Mouse (Mus musculus) midbrain, postnatal 0 days (tissue): ENCODE measurements around the gene Catsperg1. TPM values are rescaled to one million over a fixed set of nuclear protein-coding genes. Genes with fewer than 3 reads are reported as not detected.
A peak's percentile ranks its signal among the peaks of the same experiment; 100 is the strongest.
"Not testable (repeated sequence)": the region's sequence is repeated elsewhere in the genome, so short reads cannot be mapped to it uniquely, and the experiment has no call there.

ENCODE experiments used
- ATAC-seq: fragments of 200-750 bp; cut with Nextera tagmentation; 2 replicates; pipeline ENCODE4 v1.8.0; 2017; ENCODE audit warnings: moderate number of reproducible peaks, mild to moderate bottlenecking, moderate TSS enrichment, moderate library complexity; ENCODE audit not compliant: low FRiP score
- DNase-seq: peaks from one replicate; pipeline ENCODE4 v3.0.0-alpha.2; 2015; ENCODE audit warnings: low spot score
- H3K27ac ChIP-seq: fragments of 300-500 bp; sonication (generic); 2 replicates; pipeline ENCODE4 v1.5.1; 2014; ENCODE audit warnings: low read depth, mild to moderate bottlenecking, low read length, mixed read lengths
- H3K27me3 ChIP-seq: fragments of 300-500 bp; sonication (generic); 2 replicates; pipeline ENCODE4 v1.6.1; 2014; ENCODE audit warnings: low read length, control low read depth, mixed read lengths; ENCODE audit not compliant: insufficient read depth
- H3K36me3 ChIP-seq: fragments of 300-500 bp; sonication (generic); 2 replicates; pipeline ENCODE4 v1.6.1; 2014; ENCODE audit warnings: low read length, control low read depth, mixed read lengths; ENCODE audit not compliant: insufficient read depth
- H3K4me1 ChIP-seq: fragments of 300-500 bp; sonication (generic); 2 replicates; pipeline ENCODE4 v1.6.1; 2014; ENCODE audit warnings: mild to moderate bottlenecking, control low read depth, antibody characterized with exemption, low read length, mixed read lengths; ENCODE audit not compliant: insufficient read depth
- H3K4me2 ChIP-seq: fragments of 300-500 bp; sonication (generic); 2 replicates; pipeline ENCODE4 v1.6.1; 2014; ENCODE audit warnings: low read depth, mild to moderate bottlenecking, low read length, mixed read lengths; ENCODE audit not compliant: poor library complexity, severe bottlenecking
- H3K4me3 ChIP-seq: fragments of 300-500 bp; sonication (generic); 2 replicates; pipeline ENCODE4 v1.5.1; 2014; ENCODE audit warnings: low read depth, mild to moderate bottlenecking, low read length, moderate library complexity
- H3K9ac ChIP-seq: fragments of 300-500 bp; sonication (generic); replicated peaks from 2 replicates; pipeline ENCODE4 v1.6.1; 2014; ENCODE audit warnings: mild to moderate bottlenecking, low read length, moderate library complexity, mixed read lengths; ENCODE audit not compliant: poor library complexity, severe bottlenecking
- H3K9me3 ChIP-seq: fragments of 300-500 bp; sonication (generic); 2 replicates; pipeline ENCODE4 v1.6.1; 2016; ENCODE audit warnings: low read length, control low read depth
- CTCF ChIP-seq: IDR thresholded peaks from 2 replicates; pipeline ENCODE4 v1.5.1; 2016; ENCODE audit warnings: antibody characterized with exemption, mild to moderate bottlenecking
- WGBS: fragments of 180-500 bp; shearing (Covaris S2); extraction: QIAGEN DNeasy Blood & Tissue Kit; methylation state at CpG from one replicate; pipeline ENCODE4 v1.1.7; 2014; 5-methylcytosine and 5-hydroxymethylcytosine counted together
- polyA plus RNA-seq: library from polyadenylated mRNA; unstranded; fragments of >200 nt; fragmentation: Nextera tagmentation; extraction: Ambion mirVana; gene quantifications from 2 replicates; pipeline ENCODE4 v1.2.1, GENCODE M21; 2015
- total RNA-seq: library from RNA; depleted of rRNA; stranded (reverse); fragments of >200 nt; gene quantifications from 2 replicates; pipeline ENCODE4 v1.2.3, GENCODE M21; 2014

The Catsperg1 gene
- total and polyA plus RNA-seq, 2 experiments from 2014 or later = 2.9 to 3.2 TPM

DNA sequence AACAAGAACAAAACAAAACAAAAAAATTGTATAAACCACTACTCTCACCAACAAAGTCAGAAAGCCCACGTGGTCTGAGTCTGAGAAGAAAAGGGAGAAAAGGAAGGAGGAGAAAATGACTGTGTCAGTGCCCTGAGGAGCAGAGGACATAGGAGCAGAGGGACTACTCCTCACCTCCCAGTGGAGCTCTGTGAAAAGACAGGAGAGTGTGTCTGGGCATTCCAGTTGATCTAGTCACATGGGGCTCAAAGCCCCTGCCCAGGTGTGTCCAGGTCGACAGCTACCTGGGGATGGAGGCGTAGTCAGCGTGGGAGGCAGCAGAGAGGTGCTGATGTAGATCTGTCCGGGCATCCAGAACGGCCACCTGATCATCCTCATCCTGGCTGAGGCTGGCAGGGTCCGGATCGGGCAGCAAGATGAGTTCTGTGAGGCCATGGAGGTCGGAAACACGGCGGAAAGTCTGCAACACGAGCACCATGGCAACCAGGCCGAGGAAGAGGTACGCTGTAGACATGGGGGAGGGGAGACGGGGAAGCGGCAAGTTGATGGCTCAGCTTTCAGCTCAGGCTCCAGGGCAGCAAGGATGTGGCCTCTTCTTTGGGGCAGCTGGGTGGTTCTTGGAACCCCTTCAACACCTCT is 11.0 kb upstream of the Catsperg1 start:
- WGBS = 12% methylated on average over 16 of the region's 16 CpGs
- peak overlapping the region; percentile 35 for H3K4me2 ChIP-seq
- DNase-seq = peak; percentile 39
- H3K4me3 ChIP-seq = peak overlapping the region; percentile 20
- TF ChIP-seq CTCF = no peak
- no peaks in the 10 kb centered on the region for H3K9me3 ChIP-seq
- H3K27ac ChIP-seq = peak overlapping the region; percentile 38; the same call in 1 of the 2 replicates
- H3K4me1 ChIP-seq = peaks cover 5% of the 10 kb centered on the region; the same call in 1 of the 2 replicates
- H3K27me3 ChIP-seq = no peaks in the 10 kb centered on the region
- peak overlapping the region; percentile 42; the same call in 1 of the 2 replicates for H3K9ac ChIP-seq
- ATAC-seq = peak; percentile 75
- no peaks in the 10 kb centered on the region for H3K36me3 ChIP-seq

DNA sequence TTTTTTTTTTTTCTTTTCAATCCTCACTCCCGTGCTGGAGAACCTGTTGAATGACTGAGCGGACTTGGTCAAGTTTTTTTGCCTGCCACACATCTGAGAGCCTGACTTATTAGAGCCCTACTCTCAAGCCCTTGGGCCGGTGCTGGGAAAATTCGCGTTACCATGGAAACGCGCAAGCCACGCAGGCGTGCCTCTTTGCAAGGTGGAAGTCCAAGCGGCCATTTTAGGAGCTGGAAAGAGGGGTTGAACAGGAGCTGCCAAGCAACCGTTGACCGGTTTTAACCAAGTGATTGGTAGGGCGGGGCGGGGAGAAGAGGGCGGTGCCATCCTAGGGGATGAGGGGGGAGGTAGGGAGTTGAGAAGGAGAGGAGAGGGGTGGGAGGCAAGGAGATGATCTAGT is 1.0 kb upstream of the Catsperg1 start:
- TF ChIP-seq CTCF = no peak
- WGBS = 42% methylated on average over 15 of the region's 15 CpGs
- Histone ChIP-seq H3K4me2 (no peak overlapping the region), H3K9ac (no peak overlapping the region), H3K27me3 (no peaks in the 10 kb centered on the region), H3K9me3 (no peaks in the 10 kb centered on the region), H3K36me3 (no peaks in the 10 kb centered on the region), H3K4me3 (no peak overlapping the region), H3K27ac (no peak overlapping the region), H3K4me1 (no peaks in the 10 kb centered on the region)
- DNase-seq (peak; percentile 21), ATAC-seq (no peak)

- 61% methylated on average over 2 of the region's 2 CpGs for WGBS
- ATAC-seq (peak; percentile 17; the same call in 1 of the 2 replicates), DNase-seq (no peak)
- Histone ChIP-seq H3K27me3 (no peaks in the 10 kb centered on the region), H3K4me1 (no peaks in the 10 kb centered on the region), H3K27ac (no peak overlapping the region), H3K36me3 (no peaks in the 10 kb centered on the region), H3K9ac (no peak overlapping the region), H3K4me3 (no peak overlapping the region), H3K4me2 (no peak overlapping the region), H3K9me3 (no peaks in the 10 kb centered on the region)
- TF ChIP-seq CTCF = no peak
These were observed 401 bp upstream of the Catsperg1 start for GRCm38 (mm10) chr7:29214236-29214635.

- ATAC-seq = not testable (repeated sequence)
These were observed 867 bp downstream of the Catsperg1 start for GRCm38 (mm10) chr7:29212775-29213560.

DNA sequence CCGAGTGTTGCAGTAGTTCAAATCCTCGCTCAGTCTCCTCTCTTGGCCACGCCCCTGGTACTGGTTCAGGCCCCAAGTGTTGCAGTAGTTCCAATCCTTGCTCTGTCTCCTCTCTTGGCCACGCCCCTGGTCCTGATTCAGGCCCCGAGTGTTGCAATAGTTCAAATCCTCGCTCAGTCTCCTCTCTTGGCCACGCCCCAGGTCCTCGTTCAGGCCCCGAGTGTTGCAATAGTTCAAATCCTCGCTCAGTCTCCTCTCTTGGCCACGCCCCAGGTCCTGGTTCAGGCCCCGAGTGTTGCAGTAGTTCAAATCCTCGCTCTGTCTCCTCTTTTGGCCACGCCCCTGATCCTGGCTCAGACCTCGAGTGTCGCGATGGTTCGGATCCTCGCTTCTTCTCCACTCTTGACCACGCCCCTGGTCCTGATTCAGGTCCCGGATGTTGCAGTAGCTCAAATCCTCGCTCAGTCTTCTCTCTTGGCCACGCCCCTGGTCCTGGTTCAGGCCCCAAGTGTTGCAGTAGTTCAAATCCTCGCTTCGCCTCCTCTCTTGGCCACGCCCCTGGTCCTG is 1.6 kb downstream of the Catsperg1 start:
- TF ChIP-seq CTCF = no peak
- no peak for ATAC-seq
- Histone ChIP-seq H3K36me3 (no peaks in the 10 kb centered on the region), H3K4me2 (peak overlapping the region; percentile 52), H3K4me1 (no peaks in the 10 kb centered on the region), H3K27ac (no peak overlapping the region), H3K9ac (no peak overlapping the region), H3K4me3 (0 out of 2 replicates have a peak overlapping the region, but pooled peaks have one; percentile 1), H3K9me3 (no peaks in the 10 kb centered on the region), H3K27me3 (no peaks in the 10 kb centered on the region)
- no peak for DNase-seq
- WGBS = 15% methylated on average over 26 of the region's 26 CpGs

More at GRCm38 (mm10) chr7:29212775-29213560, 867 bp downstream of the Catsperg1 start:
- not testable (repeated sequence) for H3K36me3 ChIP-seq, H3K27ac ChIP-seq, H3K9me3 ChIP-seq, H3K4me1 ChIP-seq, DNase-seq, H3K27me3 ChIP-seq
- Histone ChIP-seq H3K9ac (0 out of 2 replicates have a peak overlapping the region, but pooled peaks have one; percentile 19), H3K4me3 (peak overlapping the region; percentile 18; the same call in 1 of the 2 replicates), H3K4me2 (peak overlapping the region; percentile 41)
- WGBS = 17% methylated on average over 40 of the region's 40 CpGs
